Mouse (Mus musculus): ENCODE results near the gene Gm20671. TPM values are rescaled to one million over a fixed set of nuclear protein-coding genes. Genes with fewer than 3 reads are reported as not detected.
"Not testable (repeated sequence)": the region's sequence is repeated elsewhere in the genome, so short reads cannot be mapped to it uniquely, and the experiment has no call there.

Gene Gm20671
- polyA plus RNA-seq, 1 experiment from 2014 or later, result not detected

- 94% methylated on average over 4 of the region's 4 CpGs for WGBS
- DNase-seq (ENCODE audit: low spot score, missing footprints) (no peak), ATAC-seq (ENCODE audit: low FRiP score) (no peak)
- Histone ChIP-seq H3K4me2 (no peak overlapping the region), H3K27me3 (ENCODE audit: control insufficient read depth, insufficient read depth, low read length) (no peaks in the 10 kb centered on the region), H3K27ac (ENCODE audit: low read depth, low read length) (no peak overlapping the region), H3K4me1 (ENCODE audit: control insufficient read depth, insufficient read depth, low read length) (no peaks in the 10 kb centered on the region), H3K4me3 (ENCODE audit: low read depth, low read length) (no peak overlapping the region), H3K36me3 (ENCODE audit: control insufficient read depth, insufficient read depth, low read length) (peaks cover 5% of the 10 kb centered on the region), H3K9ac (ENCODE audit: low read length) (no peak overlapping the region), H3K9me3 (ENCODE audit: control insufficient read depth, low read length) (no peaks in the 10 kb centered on the region)
These were observed 59.1 kb downstream of the Gm20671 start for GRCm38 (mm10) chr5:32767636-32768373.

- no peaks in the 10 kb centered on the region for H3K27me3 ChIP-seq (ENCODE audit: control insufficient read depth, insufficient read depth, low read length)
- H3K4me1 ChIP-seq (ENCODE audit: control insufficient read depth, insufficient read depth, low read length), result no peaks in the 10 kb centered on the region
- no peak overlapping the region for H3K4me2 ChIP-seq
- H3K4me3 ChIP-seq (ENCODE audit: low read depth, low read length), result no peak overlapping the region
- DNase-seq (ENCODE audit: low spot score, missing footprints) (no peak), ATAC-seq (ENCODE audit: low FRiP score) (no peak)
- no peak overlapping the region for H3K9ac ChIP-seq (ENCODE audit: low read length)
- H3K36me3 ChIP-seq (ENCODE audit: control insufficient read depth, insufficient read depth, low read length), result peaks cover 5% of the 10 kb centered on the region
- no peaks in the 10 kb centered on the region for H3K9me3 ChIP-seq (ENCODE audit: control insufficient read depth, low read length)
- H3K27ac ChIP-seq (ENCODE audit: low read depth, low read length), result no peak overlapping the region
- 100% methylated on average over 3 of the region's 3 CpGs for WGBS
These were observed 59.9 kb downstream of the Gm20671 start for GRCm38 (mm10) chr5:32767004-32767403.

GRCm38 (mm10) chr5:32761566-32762140 is 65.3 kb downstream of the Gm20671 start:
- H3K4me1 ChIP-seq (ENCODE audit: control insufficient read depth, insufficient read depth, low read length), result no peaks in the 10 kb centered on the region
- H3K4me2 ChIP-seq, result no peak overlapping the region
- DNase-seq (ENCODE audit: low spot score, missing footprints) (no peak), ATAC-seq (ENCODE audit: low FRiP score) (no peak)
- WGBS, result 90% methylated on average over 5 of the region's 5 CpGs
- H3K9me3 ChIP-seq (ENCODE audit: control insufficient read depth, low read length), result no peaks in the 10 kb centered on the region
- peaks cover 5% of the 10 kb centered on the region for H3K36me3 ChIP-seq (ENCODE audit: control insufficient read depth, insufficient read depth, low read length)
- no peak overlapping the region for H3K9ac ChIP-seq (ENCODE audit: low read length)
- no peaks in the 10 kb centered on the region for H3K27me3 ChIP-seq (ENCODE audit: control insufficient read depth, insufficient read depth, low read length)
- H3K27ac ChIP-seq (ENCODE audit: low read depth, low read length), result no peak overlapping the region
- H3K4me3 ChIP-seq (ENCODE audit: low read depth, low read length), result no peak overlapping the region

GRCm38 (mm10) chr5:32760787-32761186 is 66.1 kb downstream of the Gm20671 start:
- Histone ChIP-seq H3K9me3 (ENCODE audit: control insufficient read depth, low read length) (no peaks in the 10 kb centered on the region), H3K36me3 (ENCODE audit: control insufficient read depth, insufficient read depth, low read length) (peaks cover 5% of the 10 kb centered on the region), H3K4me1 (ENCODE audit: control insufficient read depth, insufficient read depth, low read length) (no peaks in the 10 kb centered on the region), H3K27ac (ENCODE audit: low read depth, low read length) (no peak overlapping the region), H3K27me3 (ENCODE audit: control insufficient read depth, insufficient read depth, low read length) (no peaks in the 10 kb centered on the region), H3K9ac (ENCODE audit: low read length) (no peak overlapping the region), H3K4me3 (ENCODE audit: low read depth, low read length) (no peak overlapping the region), H3K4me2 (no peak overlapping the region)
- no peak for DNase-seq (ENCODE audit: low spot score, missing footprints)
- 94% methylated on average over 3 of the region's 3 CpGs for WGBS
- ATAC-seq (ENCODE audit: low FRiP score), result no peak

- not testable (repeated sequence) for ATAC-seq (ENCODE audit: low FRiP score); H3K9ac ChIP-seq (ENCODE audit: low read length); H3K27me3 ChIP-seq (ENCODE audit: control insufficient read depth, insufficient read depth, low read length); DNase-seq (ENCODE audit: low spot score, missing footprints); H3K4me3 ChIP-seq (ENCODE audit: low read depth, low read length); H3K27ac ChIP-seq (ENCODE audit: low read depth, low read length); H3K9me3 ChIP-seq (ENCODE audit: control insufficient read depth, low read length); H3K4me2 ChIP-seq; H3K4me1 ChIP-seq (ENCODE audit: control insufficient read depth, insufficient read depth, low read length); H3K36me3 ChIP-seq (ENCODE audit: control insufficient read depth, insufficient read depth, low read length)
- 95% methylated on average over 16 of the region's 18 CpGs for WGBS
These were observed 66.6 kb downstream of the Gm20671 start for GRCm38 (mm10) chr5:32760352-32760751.

GRCm38 (mm10) chr5:32759662-32760061 is 67.2 kb downstream of the Gm20671 start:
- Histone ChIP-seq H3K4me3 (ENCODE audit: low read depth, low read length) (no peak overlapping the region), H3K36me3 (ENCODE audit: control insufficient read depth, insufficient read depth, low read length) (peaks cover 5% of the 10 kb centered on the region), H3K4me1 (ENCODE audit: control insufficient read depth, insufficient read depth, low read length) (no peaks in the 10 kb centered on the region), H3K27ac (ENCODE audit: low read depth, low read length) (no peak overlapping the region), H3K4me2 (no peak overlapping the region), H3K27me3 (ENCODE audit: control insufficient read depth, insufficient read depth, low read length) (no peaks in the 10 kb centered on the region), H3K9ac (ENCODE audit: low read length) (no peak overlapping the region), H3K9me3 (ENCODE audit: control insufficient read depth, low read length) (no peaks in the 10 kb centered on the region)
- no peak for ATAC-seq (ENCODE audit: low FRiP score)
- no peak for DNase-seq (ENCODE audit: low spot score, missing footprints)
- 82% methylated on average over 2 of the region's 2 CpGs for WGBS

GRCm38 (mm10) chr5:32756141-32756540 is 70.8 kb downstream of the Gm20671 start:
- no peak overlapping the region for H3K4me3 ChIP-seq (ENCODE audit: low read depth, low read length)
- no peak overlapping the region for H3K27ac ChIP-seq (ENCODE audit: low read depth, low read length)
- WGBS, result 93% methylated on average over 8 of the region's 8 CpGs
- no peak overlapping the region for H3K9ac ChIP-seq (ENCODE audit: low read length)
- no peaks in the 10 kb centered on the region for H3K27me3 ChIP-seq (ENCODE audit: control insufficient read depth, insufficient read depth, low read length)
- no peak overlapping the region for H3K4me2 ChIP-seq
- H3K9me3 ChIP-seq (ENCODE audit: control insufficient read depth, low read length), result no peaks in the 10 kb centered on the region
- H3K36me3 ChIP-seq (ENCODE audit: control insufficient read depth, insufficient read depth, low read length), result no peaks in the 10 kb centered on the region
- no peaks in the 10 kb centered on the region for H3K4me1 ChIP-seq (ENCODE audit: control insufficient read depth, insufficient read depth, low read length)
- ATAC-seq (ENCODE audit: low FRiP score) (no peak), DNase-seq (ENCODE audit: low spot score, missing footprints) (no peak)

- no peak for DNase-seq (ENCODE audit: low spot score, missing footprints)
- H3K9me3 ChIP-seq (ENCODE audit: control insufficient read depth, low read length), result no peaks in the 10 kb centered on the region
- H3K27me3 ChIP-seq (ENCODE audit: control insufficient read depth, insufficient read depth, low read length), result no peaks in the 10 kb centered on the region
- peaks cover 1% of the 10 kb centered on the region; the same call in 1 of the 2 replicates for H3K4me1 ChIP-seq (ENCODE audit: control insufficient read depth, insufficient read depth, low read length)
- no peak for ATAC-seq (ENCODE audit: low FRiP score)
- 54% methylated on average over 2 of the region's 2 CpGs for WGBS
- H3K4me3 ChIP-seq (ENCODE audit: low read depth, low read length), result no peak overlapping the region
- H3K27ac ChIP-seq (ENCODE audit: low read depth, low read length), result no peak overlapping the region
- no peak overlapping the region for H3K4me2 ChIP-seq
- no peaks in the 10 kb centered on the region for H3K36me3 ChIP-seq (ENCODE audit: control insufficient read depth, insufficient read depth, low read length)
- H3K9ac ChIP-seq (ENCODE audit: low read length), result no peak overlapping the region
These were observed 75.2 kb downstream of the Gm20671 start for GRCm38 (mm10) chr5:32751736-32752135.

GRCm38 (mm10) chr5:32748936-32749335 is 78.0 kb downstream of the Gm20671 start:
- DNase-seq (ENCODE audit: low spot score, missing footprints) (no peak), ATAC-seq (ENCODE audit: low FRiP score) (no peak)
- peaks cover 9% of the 10 kb centered on the region for H3K4me1 ChIP-seq (ENCODE audit: control insufficient read depth, insufficient read depth, low read length)
- H3K4me3 ChIP-seq (ENCODE audit: low read depth, low read length), result no peak overlapping the region
- 91% methylated on average over 6 of the region's 6 CpGs for WGBS
- H3K27me3 ChIP-seq (ENCODE audit: control insufficient read depth, insufficient read depth, low read length), result no peaks in the 10 kb centered on the region
- H3K36me3 ChIP-seq (ENCODE audit: control insufficient read depth, insufficient read depth, low read length), result no peaks in the 10 kb centered on the region
- no peak overlapping the region for H3K27ac ChIP-seq (ENCODE audit: low read depth, low read length)
- H3K4me2 ChIP-seq, result no peak overlapping the region
- no peaks in the 10 kb centered on the region for H3K9me3 ChIP-seq (ENCODE audit: control insufficient read depth, low read length)
- H3K9ac ChIP-seq (ENCODE audit: low read length), result no peak overlapping the region

Measured in midbrain, embryonic 11.5 days (tissue).